19 mouse cellular contexts compared by ENCODE assay signal in the genomic region with DNA sequence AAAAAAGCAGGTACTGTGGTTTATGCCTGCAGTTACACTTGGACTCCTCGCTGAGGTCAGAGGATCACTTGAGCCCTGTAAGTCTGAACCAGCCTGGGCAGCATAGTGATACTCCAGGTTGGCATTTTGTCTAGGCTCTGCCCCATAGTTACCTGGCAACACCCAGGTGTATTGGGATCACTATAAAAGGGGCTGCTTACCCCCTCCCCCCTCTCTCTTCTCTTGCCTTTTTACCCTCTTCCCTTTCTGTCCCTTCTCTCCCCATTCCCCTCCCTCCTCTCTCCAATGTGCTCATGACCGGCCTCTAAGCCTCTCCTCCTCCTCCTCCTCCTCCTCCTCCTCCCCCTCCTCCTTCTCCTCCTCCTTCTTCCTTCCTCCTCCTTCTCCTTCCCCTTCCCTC. TPM values are rescaled to one million over a fixed set of nuclear protein-coding genes. Genes with fewer than 3 reads are reported as not detected.
A peak's percentile ranks its signal among the peaks of the same experiment; 100 is the strongest.
DNase-seq lines count a peak whose midpoint lies in the region; ATAC-seq lines count a peak whose summit lies in the region.
"Had no signal": no experiment of that assay in that cellular context is flagged by ENCODE, and none has a peak within 500 bp of the region (broad histone marks: within the 10 kb centered on the region; RNA-seq: fewer than 3 reads in every experiment).

No protein-coding gene starts in this region.

- peak; percentile 90 for DNase-seq in 3T3-L1 (ENCODE audit: low read depth, low spot score)
- peak; percentile 92 for DNase-seq in adipocyte (ENCODE audit: low spot score)
- no peak for DNase-seq in liver, embryonic 11.5 days (ENCODE audit: low spot score)
- DNase-seq: adrenal gland, adult 2 months; adrenal gland, adult 8-10 months; adrenal gland, postnatal 10 days; adrenal gland, postnatal 14 days; adrenal gland, postnatal 25 days; adrenal gland, postnatal 36 days; B cell, adult 2 months; cerebellum, adult 11 months; cerebellum, adult 11-12 months; cerebellum, adult 18-20 months; cerebellum, adult 2 months; cerebellum, adult 8-10 months had no signal

- 66% methylated on average over 2 of the region's 2 CpGs for WGBS in liver, embryonic 11.5 days
- WGBS in heart, embryonic 11.5 days (ENCODE audit: insufficient replicate concordance) = 46% methylated on average over 2 of the region's 2 CpGs

- H3K9me3 ChIP-seq in liver, embryonic 11.5 days (ENCODE audit: control insufficient read depth, low read length) = no peaks in the 10 kb centered on the region
- no peaks in the 10 kb centered on the region for H3K9me3 ChIP-seq in heart, embryonic 11.5 days (replicated peaks; ENCODE audit: control insufficient read depth, low read length)
- H3K9me3 ChIP-seq: G1E had no signal

- ATAC-seq in liver, embryonic 11.5 days (replicated peaks; ENCODE audit: low FRiP score) = no peak
- no peak for ATAC-seq in heart, embryonic 11.5 days (replicated peaks; ENCODE audit: insufficient number of reproducible peaks, low FRiP score, low TSS enrichment)
- ATAC-seq: Patski had no signal

- no peak overlapping the region for H3K4me3 ChIP-seq in liver, embryonic 11.5 days (ENCODE audit: low read depth, low read length)
- H3K4me3 ChIP-seq in heart, embryonic 11.5 days (ENCODE audit: low read depth, low read length) = no peak overlapping the region

- no peak overlapping the region for H3K9ac ChIP-seq in liver, embryonic 11.5 days (ENCODE audit: low read depth, low read length)
- no peak overlapping the region for H3K9ac ChIP-seq in heart, embryonic 11.5 days (ENCODE audit: low read depth, low read length)

- no peaks in the 10 kb centered on the region for H3K36me3 ChIP-seq in liver, embryonic 11.5 days (ENCODE audit: control insufficient read depth, insufficient read depth, low read length)
- no peaks in the 10 kb centered on the region for H3K36me3 ChIP-seq in heart, embryonic 11.5 days (ENCODE audit: control insufficient read depth, insufficient read depth, low read length)
- H3K36me3 ChIP-seq: G1E had no signal

- no peaks in the 10 kb centered on the region for H3K27me3 ChIP-seq in liver, embryonic 11.5 days (replicated peaks; ENCODE audit: control insufficient read depth, insufficient read depth, low read length)
- no peaks in the 10 kb centered on the region for H3K27me3 ChIP-seq in heart, embryonic 11.5 days (ENCODE audit: control insufficient read depth, insufficient read depth, low read length)
- H3K27me3 ChIP-seq: CH12.LX had no signal

- no peak overlapping the region for H3K27ac ChIP-seq in liver, embryonic 11.5 days (ENCODE audit: low read depth, low read length)
- no peak overlapping the region for H3K27ac ChIP-seq in heart, embryonic 11.5 days (ENCODE audit: low read depth, low read length)

- no peak overlapping the region for H3K4me2 ChIP-seq in liver, embryonic 11.5 days
- no peak overlapping the region for H3K4me2 ChIP-seq in heart, embryonic 11.5 days

- H3K4me1 ChIP-seq in liver, embryonic 11.5 days (replicated peaks; ENCODE audit: control insufficient read depth, insufficient read depth, low read length) = peaks cover 4% of the 10 kb centered on the region; the same call in 1 of the 2 replicates
- H3K4me1 ChIP-seq in heart, embryonic 11.5 days (ENCODE audit: control insufficient read depth, insufficient read depth, low read length) = no peaks in the 10 kb centered on the region

RNA-seq across cellular contexts. Expression of a gene that starts 19.4 kb away (rescaled TPM):
- 135 and 155 TPM in 2 replicates for polyA plus RNA-seq in liver, embryonic 11.5 days (2014; fragmentation: Nextera tagmentation; extraction: Ambion mirVana)
- polyA plus RNA-seq in heart, embryonic 11.5 days (2014; fragmentation: Nextera tagmentation; extraction: Ambion mirVana) = 97.9 and 117 TPM in 2 replicates
